Mouse (Mus musculus) spleen, postnatal 4 days (tissue): ENCODE measurements at regions not wholly inside any gene's neighbourhood (a gene's known extent, or its start where the extent isn't known, plus 50 kb on each side); places are given as distances from the start of the nearest gene placed in this dataset.

Experiments
- DNase-seq, 2 experiments: peaks; one replicate each; pipeline ENCODE4 v3.0.0; 2022; ENCODE audit warnings: low spot score in 2 of 2

DNA sequence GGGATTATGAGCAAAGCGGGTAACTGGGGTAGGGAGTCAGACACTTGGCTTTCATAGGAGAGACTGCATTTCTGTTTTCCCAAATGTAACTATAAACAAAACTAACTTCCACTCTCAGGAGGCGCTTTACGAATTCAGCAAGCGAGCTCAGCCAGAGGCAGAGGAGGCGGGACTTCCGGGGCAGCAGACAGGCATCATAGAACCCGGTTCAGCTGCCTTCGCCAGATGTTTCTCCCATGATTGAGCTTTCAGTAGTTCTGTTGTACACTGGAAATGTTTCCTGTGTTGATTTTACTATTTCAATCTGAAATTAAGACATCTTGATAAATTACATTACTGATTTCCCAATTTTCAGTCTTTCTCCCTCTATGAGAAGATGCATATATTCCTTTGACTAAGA, 92.9 kb downstream of the Zfp365 start:
- DNase-seq = no peak

DNA sequence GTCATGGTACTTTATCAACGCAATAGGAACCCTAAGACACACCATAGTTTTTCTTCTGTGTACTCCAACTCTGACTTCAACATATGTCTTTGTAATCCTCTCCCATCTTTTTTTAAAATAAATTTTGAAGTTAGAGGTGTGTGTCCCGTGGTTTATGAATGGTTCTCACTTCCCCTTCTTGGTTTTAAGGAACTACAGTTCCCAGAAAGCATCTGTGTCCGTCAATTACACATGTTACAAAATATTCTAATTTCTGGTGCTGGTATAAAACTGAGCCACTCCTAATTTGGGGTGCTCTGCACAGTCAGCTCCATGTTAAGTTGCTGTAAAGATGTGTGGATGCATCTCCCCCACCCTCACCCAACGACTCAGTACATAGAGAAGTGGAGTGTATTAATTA, 98.6 kb downstream of the Zfp365 start:
- no peak for DNase-seq

DNA sequence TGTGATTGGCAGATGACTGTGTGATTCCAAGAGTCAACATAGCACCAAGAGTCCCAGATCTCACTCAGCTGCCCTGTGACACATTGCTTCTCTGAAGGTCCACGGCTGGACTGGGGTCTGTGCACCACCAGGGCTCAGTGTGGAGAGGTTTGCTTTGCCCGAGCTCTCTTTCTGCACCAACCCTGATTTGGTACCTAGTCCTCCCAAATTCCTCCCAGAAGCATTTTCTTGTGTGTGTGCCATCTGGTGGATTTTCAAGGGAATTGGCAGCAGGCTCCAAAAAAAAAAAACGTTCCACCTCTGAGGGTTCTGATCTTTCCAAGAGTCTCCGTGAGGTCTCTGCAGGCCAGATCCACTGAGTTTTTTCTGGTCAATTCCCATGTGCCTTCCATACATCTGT, 107.3 kb downstream of the Zfp365 start:
- no peak for DNase-seq

DNA sequence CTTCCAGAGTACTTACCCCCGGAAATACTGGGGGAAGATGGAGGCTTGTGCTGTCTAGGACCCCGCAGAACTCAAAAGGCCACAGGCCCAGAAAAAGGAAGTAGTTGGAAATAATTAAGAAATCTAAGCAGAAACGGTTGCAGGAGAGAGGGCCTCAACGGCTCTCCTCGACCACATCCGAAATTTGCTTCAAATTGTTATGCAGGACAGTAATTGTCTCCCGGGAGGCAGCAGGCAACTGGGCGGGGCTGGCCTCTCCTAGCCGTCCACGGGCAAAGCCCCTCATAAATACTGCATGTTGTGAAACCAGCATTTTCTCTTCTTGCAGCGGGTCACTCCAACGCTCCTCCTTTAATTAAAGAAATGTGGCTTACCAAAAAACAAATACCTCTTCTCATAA, 107.8 kb downstream of the Zfp365 start:
- peak; percentile 31 to 66 for DNase-seq

DNA sequence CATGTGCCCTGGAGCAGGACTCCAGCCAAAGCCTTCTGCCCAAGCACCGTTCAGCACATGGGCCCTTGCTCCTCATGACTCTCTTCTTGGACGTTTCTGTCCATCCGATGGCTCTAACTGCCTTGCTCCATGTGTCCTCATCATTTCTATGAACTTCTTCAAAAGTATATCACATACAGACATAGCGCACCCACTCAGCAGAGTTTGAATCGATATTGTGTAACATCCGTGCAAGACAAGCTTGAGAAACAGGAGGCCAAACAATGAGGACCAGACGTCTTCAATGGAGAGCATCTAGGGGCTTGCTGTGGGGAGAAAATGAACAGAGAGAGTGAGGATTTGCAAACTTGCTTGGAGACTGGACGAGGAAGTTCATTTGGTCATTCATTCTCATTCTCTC, 110.3 kb downstream of the Zfp365 start:
- DNase-seq = no peak

DNA sequence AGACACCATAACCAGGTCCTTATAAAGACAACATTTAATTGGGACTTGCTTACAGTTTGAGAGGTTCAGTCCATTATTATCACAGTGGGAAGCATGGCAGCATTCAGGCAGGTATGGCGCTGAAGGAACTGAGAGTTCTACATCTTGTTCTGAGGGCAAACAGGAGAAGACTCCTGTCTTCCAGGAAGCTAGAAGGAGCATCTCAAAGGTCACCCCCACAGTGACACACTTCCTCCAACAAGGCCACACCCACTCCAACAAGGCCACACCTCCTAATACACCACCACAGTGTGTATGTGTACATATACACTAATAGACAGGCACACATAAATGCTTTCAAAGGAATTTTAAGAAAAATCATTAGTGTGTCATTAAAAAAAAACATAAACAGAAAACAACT, 110.8 kb downstream of the Zfp365 start:
- no peak for DNase-seq

DNA sequence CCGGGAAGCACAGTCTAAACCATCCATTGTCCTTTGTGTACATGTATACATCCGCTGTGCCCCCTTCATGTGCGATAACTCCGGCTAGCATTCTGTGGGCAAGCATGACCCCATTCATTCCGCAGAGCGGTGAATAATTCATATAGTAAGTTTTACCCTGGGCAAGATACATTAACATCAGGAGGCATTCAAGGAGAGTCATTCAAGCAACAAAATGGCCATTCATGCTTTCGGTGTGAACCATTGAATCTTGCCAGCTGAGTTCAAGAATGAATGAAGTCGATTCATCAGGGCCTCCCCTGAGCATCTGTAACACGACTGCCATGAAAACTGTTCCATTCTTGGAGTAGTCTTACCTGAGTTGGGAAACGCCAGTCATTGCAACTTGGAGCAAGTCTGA, 113.5 kb downstream of the Zfp365 start:
- no peak for DNase-seq

DNA sequence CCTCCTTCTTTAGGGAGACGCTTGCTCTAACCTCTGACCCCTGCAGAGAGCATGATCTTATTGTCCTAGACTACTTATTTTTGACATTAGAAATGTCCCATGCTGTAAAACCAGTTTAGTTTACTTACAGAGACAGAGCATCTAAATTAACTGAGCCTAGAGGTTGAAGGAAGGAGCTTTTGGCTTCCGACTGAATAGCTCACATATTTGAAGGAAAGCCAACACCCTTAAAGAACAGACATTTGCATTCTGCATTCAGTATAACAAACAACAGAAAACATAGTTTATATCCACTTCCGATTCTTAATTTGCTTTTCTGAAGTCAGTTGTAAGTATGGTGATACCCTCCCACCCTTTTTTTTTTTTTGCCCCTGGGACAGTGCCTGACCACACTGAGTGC, 119.3 kb downstream of the Zfp365 start:
- no peak for DNase-seq

DNA sequence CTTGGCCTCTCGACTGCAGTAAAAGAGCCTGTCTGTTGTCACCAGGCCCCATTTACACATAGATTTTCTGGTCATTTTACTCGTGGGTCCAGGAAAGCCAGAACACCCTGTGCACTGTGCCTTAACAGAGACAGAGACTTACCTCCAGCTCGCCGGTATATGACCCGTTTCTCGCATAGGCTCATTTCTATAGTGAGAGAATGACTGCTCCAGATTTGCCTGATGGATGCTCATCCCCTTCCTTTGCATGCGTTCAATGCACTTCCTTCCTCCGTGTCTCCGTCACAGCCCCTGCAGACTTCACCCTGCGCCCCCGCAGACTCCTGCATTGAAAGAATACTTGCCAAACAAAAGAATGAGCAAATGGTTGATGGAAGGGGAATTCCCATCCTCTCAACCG, 122.8 kb downstream of the Zfp365 start:
- DNase-seq = no peak

DNA sequence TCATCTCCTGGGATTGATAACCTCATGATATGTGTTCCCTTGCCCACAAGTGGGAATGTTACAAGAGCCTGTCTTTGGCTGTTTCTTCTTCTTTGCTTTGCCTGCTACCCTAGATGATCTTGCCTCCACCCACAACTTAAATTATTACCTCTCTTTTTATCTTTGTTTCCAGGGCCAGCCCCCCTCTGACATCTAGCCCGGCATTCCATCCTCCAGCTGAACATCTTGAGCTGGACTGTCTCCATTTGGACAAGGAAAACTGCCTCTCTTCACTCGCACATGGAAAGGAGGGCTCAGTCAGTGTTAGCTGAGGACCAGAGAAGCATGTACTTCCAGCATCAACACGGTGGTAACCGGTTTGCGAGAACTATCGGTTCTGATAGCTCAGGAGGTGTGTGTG, 124.3 kb downstream of the Zfp365 start:
- DNase-seq = no peak

DNA sequence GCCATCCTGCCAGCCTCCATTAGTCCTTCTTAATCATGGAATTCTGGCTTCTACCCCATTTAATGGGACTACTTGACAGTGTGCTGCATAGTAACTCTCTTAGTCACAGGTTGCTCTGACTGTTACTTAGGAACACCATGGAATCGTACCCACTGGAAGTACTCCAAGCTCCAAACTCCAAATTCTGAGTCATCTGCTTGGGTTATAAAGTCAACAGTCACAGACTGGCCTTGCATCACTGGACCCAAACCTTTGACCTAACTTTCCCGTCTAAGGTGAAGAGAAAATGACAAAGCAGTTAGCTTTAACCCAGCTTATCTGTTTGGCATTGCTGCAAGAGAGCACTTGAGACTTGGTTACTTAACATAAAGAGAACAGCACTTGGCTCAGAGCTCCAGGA, 126.9 kb downstream of the Zfp365 start:
- DNase-seq = no peak

DNA sequence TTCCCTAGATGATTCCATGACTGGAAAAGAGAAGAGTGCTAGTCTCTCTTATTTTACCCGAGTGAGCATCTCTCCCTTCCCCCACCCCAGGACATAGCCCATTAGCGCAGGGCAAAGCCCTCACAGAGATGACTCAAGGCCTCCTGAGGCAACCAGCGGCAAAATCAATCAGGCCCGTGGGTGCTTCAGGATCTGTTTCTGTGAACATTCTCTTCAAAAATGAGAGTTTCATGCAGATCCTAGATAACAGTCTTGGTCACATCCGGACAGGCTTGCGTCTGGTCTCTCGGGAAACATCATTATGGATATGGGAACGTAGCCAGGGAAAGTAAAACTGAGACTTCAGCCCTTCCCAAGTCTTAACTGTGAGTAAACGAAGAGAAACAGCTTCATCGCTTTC, 134.1 kb downstream of the Zfp365 start:
- DNase-seq = no peak

DNA sequence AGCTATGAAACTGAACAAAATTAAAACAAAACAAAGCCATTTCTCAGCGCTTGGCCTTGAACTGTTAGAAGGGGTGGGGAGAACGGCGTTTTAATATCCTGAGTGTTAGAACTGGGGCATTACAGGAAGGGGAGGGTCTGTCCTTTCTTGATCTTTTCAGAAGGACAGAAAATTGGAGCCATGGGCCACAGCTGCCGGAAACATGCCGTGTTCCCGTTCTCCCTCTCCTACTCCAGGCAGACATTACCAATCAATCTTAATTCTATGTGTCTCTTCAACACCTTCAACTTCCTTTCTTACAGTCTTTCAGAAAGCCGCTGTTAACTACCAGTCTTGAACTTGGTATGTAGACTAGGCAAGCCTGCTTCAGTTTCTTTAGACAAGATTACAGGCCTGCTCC, 134.7 kb downstream of the Zfp365 start:
- no peak for DNase-seq

DNA sequence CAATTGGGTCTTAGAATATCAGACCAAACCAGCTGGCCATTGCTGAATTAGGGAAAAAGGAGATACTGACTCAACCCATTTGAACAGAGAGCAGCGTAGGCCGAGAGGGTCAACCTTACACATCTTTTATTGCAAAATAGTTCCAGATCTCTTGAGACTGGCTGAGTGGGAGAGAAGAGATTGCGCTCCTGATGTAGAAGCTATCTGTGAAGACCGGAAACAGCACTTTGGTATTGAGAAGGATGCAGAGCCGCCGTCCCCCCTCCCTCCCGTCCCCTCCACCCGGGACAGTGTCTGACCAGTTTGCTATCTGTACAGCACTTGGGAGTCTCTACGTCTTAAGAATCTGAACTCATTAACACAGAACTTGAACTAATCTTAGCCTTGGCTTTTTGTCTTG, 135.6 kb downstream of the Zfp365 start:
- DNase-seq = no peak

DNA sequence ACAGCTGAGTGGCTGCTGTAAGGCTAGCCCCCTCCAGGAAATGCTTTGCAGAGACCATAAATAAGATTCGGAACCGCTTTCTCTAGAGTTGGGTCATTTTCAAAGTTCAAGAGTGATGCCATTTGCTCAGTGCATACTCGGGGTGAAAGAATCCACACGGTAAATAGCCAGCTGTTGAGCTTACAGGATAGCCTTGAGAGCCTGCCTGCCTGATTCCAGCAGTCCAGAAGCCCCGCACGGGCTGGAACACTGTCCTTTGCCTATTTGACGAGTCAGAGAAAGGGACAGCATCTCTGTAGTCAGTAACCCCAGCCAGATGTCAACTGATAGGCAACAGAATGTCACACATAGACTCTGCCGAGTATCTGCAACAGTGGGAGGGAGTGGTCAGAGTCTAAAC, 140.7 kb downstream of the Zfp365 start:
- no peak for DNase-seq

DNA sequence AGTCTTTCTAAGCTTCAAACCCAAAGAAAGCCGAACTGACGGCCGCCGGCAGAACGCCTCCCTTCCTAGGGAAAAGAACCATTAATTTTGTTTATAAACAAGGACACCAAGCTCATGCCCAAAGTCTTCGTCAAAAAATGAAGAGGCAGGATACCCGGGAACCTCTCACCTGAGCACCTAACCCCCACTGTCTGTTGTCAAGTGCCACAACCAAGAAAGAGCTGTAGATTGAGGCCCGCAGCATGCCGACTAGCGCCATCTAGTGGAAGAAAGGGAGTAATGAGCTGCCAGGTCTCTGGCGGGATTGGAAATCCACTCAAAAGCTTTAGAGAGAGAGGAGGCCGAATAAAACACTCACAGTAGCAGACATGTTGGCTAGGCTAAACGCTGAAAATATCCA, 146.4 kb downstream of the Zfp365 start:
- peak; percentile 39 to 74 for DNase-seq

DNA sequence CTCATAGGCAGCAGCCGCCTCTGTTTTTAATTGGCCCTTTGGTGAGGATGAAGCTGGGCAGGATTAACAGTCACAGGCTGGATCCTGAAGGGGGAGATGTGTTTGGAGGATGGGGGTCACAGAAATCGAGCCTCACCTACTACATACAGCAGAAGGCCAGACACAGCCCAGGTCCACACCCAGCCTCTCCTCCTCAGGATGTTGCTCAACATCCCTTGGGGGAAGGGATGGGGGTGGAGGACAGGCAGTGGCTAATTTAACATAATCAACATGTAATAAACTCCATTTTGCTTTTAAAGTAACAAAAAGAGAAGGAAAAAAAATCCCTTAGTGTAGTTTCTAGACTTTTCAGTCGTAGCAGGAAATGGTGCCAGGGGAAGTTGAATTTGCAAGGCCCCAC, 152.0 kb downstream of the Zfp365 start:
- DNase-seq = peak in 1 of 2 experiments; percentile 17

DNA sequence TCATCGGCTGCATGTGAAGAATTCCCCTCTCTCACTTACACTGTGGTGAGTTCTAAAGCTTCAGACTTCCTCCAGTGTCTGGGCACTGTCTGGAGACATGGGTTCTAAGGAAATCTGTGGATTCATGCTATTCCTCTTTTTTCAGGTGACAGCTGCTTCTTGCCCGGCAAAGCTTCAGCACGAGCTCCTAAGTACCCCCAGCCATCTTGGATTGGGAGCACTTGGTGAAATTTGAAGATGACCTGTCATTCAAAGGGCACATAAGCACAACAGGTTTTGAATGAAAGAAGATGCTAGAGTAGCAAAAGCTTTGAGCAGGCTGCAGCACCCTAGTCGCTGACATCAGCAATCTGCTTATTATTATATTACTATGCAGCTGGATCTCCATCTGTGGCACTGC, 164.3 kb downstream of the Zfp365 start:
- no peak for DNase-seq

DNA sequence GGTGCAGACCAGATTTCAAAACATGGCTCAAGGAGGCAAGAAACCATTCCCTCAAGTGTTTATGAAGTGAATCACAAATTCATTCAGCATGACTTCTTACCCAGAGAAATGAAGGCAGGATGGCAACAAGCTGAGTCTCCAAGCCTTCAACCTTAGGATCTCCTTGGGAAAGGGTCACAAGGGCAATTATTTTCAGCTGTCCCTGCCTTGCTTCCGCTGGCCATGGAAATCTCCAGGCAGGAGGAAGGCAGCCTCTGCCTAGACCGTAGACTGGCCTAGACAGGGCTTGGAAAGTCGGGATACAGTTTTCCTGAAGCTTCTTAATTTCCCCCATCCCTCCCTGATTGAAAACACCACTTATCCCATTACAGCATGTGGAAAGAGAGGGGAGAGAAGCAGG, 165.0 kb downstream of the Zfp365 start:
- no peak for DNase-seq

DNA sequence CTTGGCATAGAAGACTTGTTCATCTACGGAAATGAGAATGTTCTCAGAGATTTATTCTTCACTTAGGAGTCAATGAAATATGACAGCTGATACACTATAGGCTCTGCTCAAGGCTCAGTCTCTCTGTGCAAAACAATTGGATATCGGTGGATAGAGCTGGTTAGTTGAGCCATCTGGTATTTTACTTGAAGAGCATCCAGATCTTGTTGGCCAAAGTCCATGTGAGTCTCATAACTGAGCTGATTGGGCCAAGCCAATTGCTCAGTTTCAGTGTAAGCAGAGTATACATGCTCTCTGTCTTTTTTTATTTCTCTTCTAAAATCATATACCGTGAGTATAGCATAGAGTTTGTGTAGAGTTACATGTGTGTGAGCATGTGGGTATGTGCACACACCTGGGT, 166.3 kb downstream of the Zfp365 start:
- DNase-seq = no peak

DNA sequence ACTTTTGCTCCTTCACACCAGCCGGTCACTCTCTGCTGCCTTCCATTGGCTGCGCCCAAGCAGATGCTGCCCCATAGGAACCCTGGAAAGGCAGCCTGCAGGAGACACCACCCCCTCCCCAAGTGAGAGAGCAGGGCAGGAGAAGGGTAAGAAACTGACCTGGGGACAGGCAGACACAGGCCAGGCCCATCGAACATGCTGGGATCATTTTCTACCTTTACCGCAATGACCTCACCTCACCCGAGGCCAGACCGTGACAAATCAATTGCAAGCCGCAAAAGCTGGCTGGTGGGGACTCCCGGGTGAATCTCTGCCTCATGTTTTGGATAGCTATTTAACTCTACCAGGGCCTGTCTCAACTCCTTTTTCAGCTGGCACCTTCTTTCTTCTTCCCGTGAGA, 168.9 kb downstream of the Zfp365 start:
- DNase-seq = no peak

DNA sequence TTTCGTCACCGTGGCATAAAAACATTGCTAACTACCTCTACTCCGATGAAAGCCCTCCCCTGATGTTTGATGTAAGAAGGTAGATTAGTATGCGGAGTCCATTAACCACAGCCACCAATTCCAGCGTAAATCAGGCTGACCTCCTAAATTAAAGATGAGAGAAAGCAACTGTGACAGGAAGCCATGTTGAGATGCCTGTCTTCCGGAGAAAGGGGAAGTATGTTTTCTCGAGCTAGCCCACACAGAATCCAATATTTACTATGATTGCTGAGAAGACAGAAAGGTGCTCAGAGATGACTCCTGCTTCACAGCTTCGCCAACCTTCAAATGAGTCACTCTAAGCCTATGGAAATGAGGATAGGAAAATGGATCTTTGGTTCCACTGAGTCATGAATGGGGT, 169.6 kb downstream of the Zfp365 start:
- no peak for DNase-seq

DNA sequence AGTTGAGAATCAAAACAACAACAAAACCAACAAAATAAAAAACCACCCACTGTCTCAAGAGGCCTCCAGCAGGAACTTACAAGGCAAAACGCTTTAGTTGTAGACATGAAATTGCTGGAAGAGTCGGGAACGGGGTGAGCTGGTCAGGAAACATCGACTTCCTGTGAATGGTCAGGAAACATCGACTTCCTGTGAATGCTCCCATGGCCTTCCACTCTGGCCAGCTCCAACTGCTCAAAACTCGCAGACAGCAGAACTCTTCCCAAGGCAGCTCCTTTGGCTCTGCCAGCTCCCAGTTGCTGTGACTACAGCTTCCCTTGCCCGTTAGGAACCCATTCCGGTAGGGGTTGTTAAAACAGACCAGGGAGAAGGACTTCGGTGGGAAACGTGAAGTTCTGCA, 170.2 kb downstream of the Zfp365 start:
- DNase-seq = no peak

DNA sequence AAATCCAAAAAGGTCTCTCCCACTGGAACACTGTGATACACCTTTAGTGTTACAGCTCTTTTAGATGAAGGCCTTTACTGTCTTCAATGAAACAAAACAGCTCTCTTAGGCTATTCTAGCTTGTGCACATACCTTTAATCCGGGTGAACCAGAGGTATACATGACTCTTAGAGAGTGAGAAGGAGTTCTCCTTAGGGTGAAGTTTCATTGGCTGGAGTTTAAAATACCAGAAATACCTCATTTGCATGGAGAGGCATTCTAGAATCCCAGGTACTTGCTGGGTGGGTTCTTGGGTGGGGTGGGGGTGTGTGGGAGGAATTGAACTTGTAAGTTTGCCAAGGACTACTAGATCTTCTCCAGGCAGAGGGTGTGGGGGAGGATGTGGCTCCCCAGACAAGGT, 173.3 kb downstream of the Zfp365 start:
- DNase-seq = no peak

DNA sequence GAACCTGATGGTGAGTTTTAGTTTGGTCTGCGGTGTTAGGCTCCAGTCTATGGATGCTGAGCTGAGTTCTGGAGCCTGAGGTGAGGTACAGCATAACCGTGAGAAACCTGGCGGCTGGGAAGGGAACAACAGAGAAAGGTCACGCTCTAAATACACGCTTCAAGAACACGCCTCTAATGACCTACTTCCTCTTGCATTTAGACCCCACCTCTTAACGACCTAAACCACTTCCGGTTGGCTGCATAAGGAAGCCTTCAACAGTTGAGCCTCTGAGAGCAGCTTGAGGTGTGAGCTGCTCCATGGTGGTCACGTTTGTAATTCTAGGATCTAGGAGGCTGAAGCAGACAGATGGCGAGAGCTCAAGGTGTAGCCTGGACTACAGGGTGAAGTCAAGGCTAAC, 175.8 kb downstream of the Zfp365 start:
- DNase-seq = no peak
